In genomic region chr8:124631966-124632365, GRCm38 (mm10) we compare ENCODE assay signal across 11 mouse cellular contexts. TPM values are rescaled to one million over a fixed set of nuclear protein-coding genes. Genes with fewer than 3 reads are reported as not detected.
A peak's percentile ranks its signal among the peaks of the same experiment; 100 is the strongest.
DNase-seq lines count a peak whose midpoint lies in the region; ATAC-seq and TF ChIP-seq lines count a peak whose summit lies in the region.
"Had no signal": no experiment of that assay in that cellular context is flagged by ENCODE, and none has a peak within 500 bp of the region (broad histone marks: within the 10 kb centered on the region; RNA-seq: fewer than 3 reads in every experiment).

No protein-coding gene starts in this region.

- H3K27ac ChIP-seq in kidney, embryonic 15.5 days = peak overlapping the region; percentile 77
- peak overlapping the region; percentile 90 for H3K27ac ChIP-seq in embryonic fibroblast, embryonic 13.5 days (ENCODE audit: insufficient read depth, low read length)
- peak overlapping the region; percentile 66 for H3K27ac ChIP-seq in lung, postnatal 0 days (ENCODE audit: low read length)
- H3K27ac ChIP-seq: macrophage; neural tube, embryonic 13.5 days had no signal

- DNase-seq in kidney, postnatal 14 days = no peak
- DNase-seq in NIH3T3 (ENCODE audit: low read depth) = peak; percentile 85
- DNase-seq in lung, postnatal 0 days (ENCODE audit: low spot score) = peak; percentile 75
- DNase-seq in adrenal gland, postnatal 25 days = no peak
- no peak for DNase-seq in layer of hippocampus, postnatal 36 days
- DNase-seq in urinary bladder, postnatal 14 days (ENCODE audit: low spot score) = no peak
- DNase-seq: thymus, postnatal 14 days had no signal

- 37% methylated on average over 7 of the region's 7 CpGs for WGBS in kidney, embryonic 15.5 days
- WGBS in lung, postnatal 0 days = 19% methylated on average over 7 of the region's 7 CpGs

- no peaks in the 10 kb centered on the region for H3K27me3 ChIP-seq in kidney, embryonic 15.5 days
- no peaks in the 10 kb centered on the region for H3K27me3 ChIP-seq in lung, postnatal 0 days (replicated peaks; ENCODE audit: insufficient read depth, low read length)
- H3K27me3 ChIP-seq: neural tube, embryonic 13.5 days had no signal

- no peak overlapping the region for H3K9ac ChIP-seq in kidney, embryonic 15.5 days
- H3K9ac ChIP-seq in lung, postnatal 0 days (replicated peaks; ENCODE audit: low read depth) = 0 out of 2 replicates have a peak overlapping the region, but pooled peaks have one; percentile 6
- H3K9ac ChIP-seq: neural tube, embryonic 13.5 days had no signal

- H3K36me3 ChIP-seq in kidney, embryonic 15.5 days = peaks cover 20% of the 10 kb centered on the region
- H3K36me3 ChIP-seq in lung, postnatal 0 days (ENCODE audit: insufficient read depth, low read length) = 0 out of 2 replicates have a peak, but pooled peaks cover 4% of the 10 kb centered on the region

- 0 out of 2 replicates have a peak, but pooled peaks have one; percentile 14 for ATAC-seq in kidney, embryonic 15.5 days (replicated peaks; ENCODE audit: low FRiP score)
- ATAC-seq in lung, postnatal 0 days = peak; percentile 72

- no peaks in the 10 kb centered on the region for H3K9me3 ChIP-seq in kidney, embryonic 15.5 days (replicated peaks)
- no peaks in the 10 kb centered on the region for H3K9me3 ChIP-seq in lung, postnatal 0 days (ENCODE audit: low read length)
- H3K9me3 ChIP-seq: neural tube, embryonic 13.5 days had no signal

- TF ChIP-seq POLR2A in embryonic fibroblast, embryonic 13.5 days (IDR thresholded peaks at IDR 0.05; ENCODE audit: low read depth, low read length) = no peak

- no peak for TF ChIP-seq EP300 in lung, postnatal 0 days (IDR thresholded peaks at IDR 0.05)

- H3K4me2 ChIP-seq in kidney, embryonic 15.5 days = no peak overlapping the region
- no peak overlapping the region for H3K4me2 ChIP-seq in lung, postnatal 0 days (replicated peaks; ENCODE audit: low read depth, low read length)
- H3K4me2 ChIP-seq: neural tube, embryonic 13.5 days had no signal

- H3K4me1 ChIP-seq in kidney, embryonic 15.5 days = peaks cover 31% of the 10 kb centered on the region
- peaks cover 10% of the 10 kb centered on the region for H3K4me1 ChIP-seq in embryonic fibroblast, embryonic 13.5 days (ENCODE audit: control insufficient read depth, insufficient read depth, low read length)
- no peaks in the 10 kb centered on the region for H3K4me1 ChIP-seq in lung, postnatal 0 days (ENCODE audit: insufficient read depth, low read depth, low read length)
- H3K4me1 ChIP-seq: neural tube, embryonic 13.5 days had no signal

- TF ChIP-seq CTCF in embryonic fibroblast, embryonic 13.5 days (IDR thresholded peaks at IDR 0.05; ENCODE audit: borderline replicate concordance, insufficient read depth, low read length) = no peak
- peak; percentile 30; the same call in 1 of the 2 replicates for TF ChIP-seq CTCF in lung, postnatal 0 days (IDR thresholded peaks at IDR 0.05)

- no peak overlapping the region for H3K4me3 ChIP-seq in kidney, embryonic 15.5 days (replicated peaks)
- H3K4me3 ChIP-seq in embryonic fibroblast, embryonic 13.5 days (ENCODE audit: insufficient read depth, low read length) = no peak overlapping the region
- no peak overlapping the region for H3K4me3 ChIP-seq in lung, postnatal 0 days (ENCODE audit: low read depth, low read length)
- H3K4me3 ChIP-seq: neural tube, embryonic 13.5 days had no signal

RNA-seq across cellular contexts. Expression of gene 2310022B05Rik, which starts 31.2 kb away (rescaled TPM):
- 28.4 and 32.3 TPM in 2 replicates for polyA plus RNA-seq in kidney, embryonic 15.5 days (2015; fragmentation: Nextera tagmentation; extraction: Ambion mirVana)
- 161 and 164 TPM in 2 replicates for polyA plus RNA-seq in embryonic fibroblast, embryonic 13.5 days (2011; ENCODE audit: insufficient read length, low read depth, missing spikeins)
- 25.2 and 26.0 TPM in 2 replicates for polyA plus RNA-seq in lung, postnatal 0 days (2015; fragmentation: Nextera tagmentation; extraction: Ambion mirVana)
- 41.0 and 46.1 TPM in 2 replicates for total RNA-seq in adrenal gland, postnatal 25 days (2021)
- 10 to 100 TPM; 71.9 to 76.2 TPM for total RNA-seq in layer of hippocampus, postnatal 36 days (2021)

RNA-seq across cellular contexts. Expression of gene Capn9, which starts 56.1 kb away (rescaled TPM):
- 0.08 and 0.31 TPM in 2 replicates for polyA plus RNA-seq in kidney, embryonic 15.5 days (2015; fragmentation: Nextera tagmentation; extraction: Ambion mirVana)
- not detected in 2 replicates for polyA plus RNA-seq in embryonic fibroblast, embryonic 13.5 days (2011; ENCODE audit: insufficient read length, low read depth, missing spikeins)
- 0.11 and 0.16 TPM in 2 replicates for polyA plus RNA-seq in lung, postnatal 0 days (2015; fragmentation: Nextera tagmentation; extraction: Ambion mirVana)
- 0.91 TPM in 1 of 2 replicates, not detected in the other for total RNA-seq in adrenal gland, postnatal 25 days (2021)
- under 1 TPM; 0.15 to 0.20 TPM for total RNA-seq in layer of hippocampus, postnatal 36 days (2021)
- polyA plus RNA-seq: macrophage had no signal

Comparison
In these comparisons a context has a peak if more than half of its experiments do, and no peak if none do; other contexts are left out.
1. DNase-seq: peak in NIH3T3 (single experiment) and lung, postnatal 0 days (single experiment); none in kidney, postnatal 14 days (single experiment), adrenal gland, postnatal 25 days (single experiment), layer of hippocampus, postnatal 36 days (0 of 2) and urinary bladder, postnatal 14 days (single experiment).
2. Peak in every context shown above with its lines, with median percentiles within 50 percentile points of each other: H3K27ac ChIP-seq.